Mouse (Mus musculus) retina, embryonic 14.5 days (tissue): ENCODE data around the gene Hpse2.

ENCODE experiments used
- DNase-seq: peaks from one replicate; pipeline ENCODE4 v3.0.0-alpha.2; 2015; ENCODE audit warnings: low spot score

The Hpse2 gene

GRCm38 (mm10) chr19:43156085-43156484, 232.1 kb downstream of the Hpse2 start:
- DNase-seq: peak; percentile 2

GRCm38 (mm10) chr19:43155582-43155981, 232.6 kb downstream of the Hpse2 start:
- DNase-seq: no peak

- DNase-seq: no peak
These were observed 240.3 kb downstream of the Hpse2 start for GRCm38 (mm10) chr19:43147901-43148300.

- DNase-seq: no peak
These were observed 241.3 kb downstream of the Hpse2 start for GRCm38 (mm10) chr19:43146820-43147219.

- no peak for DNase-seq
These were observed 246.5 kb downstream of the Hpse2 start for GRCm38 (mm10) chr19:43141646-43142045.

DNA sequence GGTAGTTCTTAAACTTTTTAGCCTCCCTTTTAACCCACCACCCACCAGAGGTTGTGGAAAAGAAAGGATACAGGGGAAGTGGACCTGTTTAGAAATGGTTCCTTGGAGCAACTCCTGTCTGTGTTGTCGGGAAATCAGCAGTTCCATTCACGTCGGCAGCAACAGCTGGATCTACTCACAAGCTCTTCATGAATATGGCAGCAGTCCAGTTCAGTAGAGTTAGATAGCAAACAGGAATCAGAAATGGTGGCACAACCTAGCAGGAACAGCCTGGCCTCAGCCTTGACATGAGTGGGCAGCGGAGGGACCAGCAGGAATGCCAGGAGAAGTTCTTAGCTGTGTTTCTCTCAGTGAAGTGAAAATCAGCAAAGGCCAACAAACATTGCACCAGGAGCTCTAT, 278.4 kb downstream of the Hpse2 start:
- DNase-seq: no peak

- no peak for DNase-seq
These were observed 291.2 kb downstream of the Hpse2 start for GRCm38 (mm10) chr19:43096915-43097314.

DNA sequence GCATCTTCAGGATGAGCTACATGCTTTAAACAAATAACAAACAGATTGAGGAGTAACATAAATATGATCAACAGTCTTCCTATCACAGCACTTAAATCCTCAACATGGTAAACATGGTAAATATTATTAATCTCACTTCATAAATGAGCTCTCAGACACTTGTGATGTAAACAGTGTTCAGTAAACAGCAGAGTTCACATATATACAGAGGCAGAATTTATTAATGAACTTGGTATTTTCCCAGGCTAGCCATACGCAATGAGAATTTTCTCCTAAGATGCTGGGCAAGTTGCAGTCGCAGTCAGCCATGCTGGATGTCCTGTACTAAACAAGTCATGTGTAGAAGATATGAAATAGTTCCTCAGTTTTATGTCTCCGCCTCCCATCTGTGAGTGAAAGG, 300.9 kb downstream of the Hpse2 start:
- no peak for DNase-seq

DNA sequence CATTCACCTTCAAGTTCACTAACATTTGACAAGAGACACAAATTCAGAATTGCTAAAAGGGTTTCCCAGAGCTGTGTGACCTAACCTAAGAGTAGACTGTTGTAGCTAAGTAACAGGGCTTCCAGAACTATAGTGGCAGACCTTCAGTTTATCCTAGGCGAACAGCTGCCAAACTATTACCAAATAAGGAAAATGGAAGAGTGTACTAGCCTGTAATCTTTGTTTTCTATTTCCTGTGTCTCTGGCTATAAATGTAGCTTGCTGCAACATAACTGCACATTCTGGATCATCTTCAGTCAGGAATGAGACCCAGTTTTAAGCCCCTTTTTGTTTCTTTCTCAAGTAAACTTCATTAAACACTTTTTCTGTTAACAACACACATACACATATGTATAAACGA, 324.0 kb downstream of the Hpse2 start:
- DNase-seq: no peak

DNA sequence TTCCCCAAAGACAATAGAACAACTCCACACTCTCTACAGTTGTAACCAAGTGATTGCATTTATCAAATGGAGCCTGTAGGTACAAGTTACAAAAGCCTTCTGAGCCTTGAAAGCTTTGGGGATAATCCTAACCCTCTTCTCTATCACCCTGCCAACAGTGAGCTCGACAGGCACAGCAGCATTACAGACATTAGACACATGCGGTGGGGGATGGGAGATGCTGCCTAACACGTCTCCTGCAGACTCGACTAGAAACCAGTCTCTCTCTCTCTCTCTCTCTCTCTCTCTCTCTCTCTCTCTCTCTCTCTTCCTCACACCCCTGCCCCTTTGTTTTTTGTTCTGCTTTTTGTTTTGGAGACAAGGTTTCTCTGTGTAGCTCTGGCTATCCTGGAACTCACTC, 343.6 kb downstream of the Hpse2 start:
- peak; percentile 13 for DNase-seq

- no peak for DNase-seq
These were observed 345.4 kb downstream of the Hpse2 start for GRCm38 (mm10) chr19:43042721-43043120.

DNA sequence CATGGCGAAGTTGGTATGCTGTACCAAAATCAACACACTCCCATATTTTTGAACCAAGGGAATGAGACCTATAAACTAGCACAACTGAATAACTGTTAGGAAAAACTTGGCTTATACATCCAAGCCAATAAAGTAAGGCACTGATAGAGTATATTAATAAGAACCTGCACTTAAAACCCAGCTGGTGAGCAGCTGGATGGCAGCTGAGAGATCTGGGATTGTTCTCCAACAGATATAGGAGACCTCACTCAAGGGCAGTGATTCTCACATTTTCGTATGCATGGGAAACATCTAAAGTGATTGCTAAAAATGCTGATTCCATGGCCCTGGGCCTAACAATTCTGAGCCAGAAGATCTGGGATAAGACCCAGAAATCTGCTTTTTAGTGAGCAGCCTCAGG, 345.9 kb downstream of the Hpse2 start:
- DNase-seq: no peak

- no peak for DNase-seq
These were observed 351.8 kb downstream of the Hpse2 start for GRCm38 (mm10) chr19:43036381-43036780.

DNA sequence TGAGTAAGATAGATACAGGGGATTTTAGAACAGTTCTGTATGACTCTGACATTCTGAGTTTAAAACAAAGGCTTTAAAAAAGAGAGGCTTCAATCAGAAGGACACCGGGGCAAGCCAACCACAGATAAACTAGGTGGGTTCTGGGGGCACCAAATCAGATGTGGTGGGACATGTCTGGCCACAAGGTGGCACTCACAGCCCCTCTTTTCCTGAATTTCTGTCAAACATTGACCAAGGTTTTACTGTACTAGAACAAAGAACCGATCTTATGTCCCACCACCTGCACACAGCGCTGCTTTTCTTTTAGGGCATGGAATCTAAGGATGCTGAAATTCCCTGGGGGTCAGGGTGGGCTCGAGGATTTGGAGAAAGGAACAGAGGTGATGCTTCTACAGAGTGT, 360.9 kb downstream of the Hpse2 start:
- DNase-seq: peak; percentile 71

GRCm38 (mm10) chr19:43022611-43023173, 365.5 kb downstream of the Hpse2 start:
- no peak for DNase-seq

GRCm38 (mm10) chr19:43018792-43019191, 369.4 kb downstream of the Hpse2 start:
- no peak for DNase-seq

DNA sequence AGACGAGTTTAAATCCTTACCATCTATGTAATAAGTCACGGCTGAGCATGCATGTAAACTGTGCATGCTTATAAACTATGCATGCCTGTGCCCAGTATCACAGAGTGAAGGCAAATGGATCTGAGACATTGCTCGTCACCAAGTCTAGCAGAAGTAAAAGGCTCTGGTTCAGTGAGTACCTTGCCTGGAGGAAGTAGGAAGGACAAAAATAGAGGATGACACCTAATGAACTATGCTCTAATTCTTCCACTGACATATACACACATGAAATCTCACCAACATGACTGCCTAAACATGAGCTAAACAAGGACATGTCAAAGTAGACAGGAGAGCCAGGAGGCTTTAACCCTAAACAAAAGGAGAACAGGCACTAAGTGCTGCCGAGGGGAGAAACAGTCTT, 391.7 kb downstream of the Hpse2 start:
- DNase-seq: peak; percentile 7

DNA sequence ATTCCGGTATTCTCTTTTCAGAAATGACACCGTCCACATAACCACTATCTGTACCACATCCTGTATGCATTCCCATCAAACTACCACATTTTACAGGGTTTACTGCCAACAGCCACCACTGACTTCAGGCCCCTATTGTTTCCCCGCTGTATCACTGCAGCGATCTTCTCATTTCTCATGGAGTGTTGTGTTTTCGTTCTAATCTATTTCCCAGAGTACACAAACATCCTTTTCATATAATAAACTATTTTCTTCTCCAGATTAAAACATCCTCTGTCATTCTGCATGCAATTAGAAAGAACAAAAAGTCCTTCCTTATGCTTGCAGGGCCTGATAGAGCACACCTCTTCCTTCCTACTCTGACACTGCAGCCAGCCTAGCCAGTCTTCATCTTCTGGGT, 399.3 kb downstream of the Hpse2 start:
- no peak for DNase-seq

- DNase-seq: no peak
These were observed 401.8 kb downstream of the Hpse2 start for GRCm38 (mm10) chr19:42986315-42986701.

- DNase-seq: no peak
These were observed 402.5 kb downstream of the Hpse2 start for GRCm38 (mm10) chr19:42985372-42986314.

DNA sequence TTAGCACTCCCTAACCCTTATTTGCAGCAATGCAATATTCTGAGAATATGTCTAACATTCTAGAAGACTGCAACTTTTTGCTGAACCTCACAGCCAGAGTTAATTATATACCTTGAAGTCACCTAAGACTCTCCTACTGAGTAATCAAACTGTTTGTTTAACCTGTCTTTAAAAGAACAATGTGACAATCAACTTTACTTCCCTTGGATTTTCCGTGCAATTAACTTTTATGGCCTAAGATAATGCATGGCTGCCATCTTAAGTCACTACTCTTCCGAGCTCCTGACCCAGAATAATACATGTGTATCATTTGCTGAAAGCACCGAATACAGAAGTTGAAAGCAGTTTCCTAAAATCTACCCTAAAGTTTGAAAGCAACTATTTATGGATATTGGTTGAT, 407.6 kb downstream of the Hpse2 start:
- no peak for DNase-seq

- peak; percentile 3 for DNase-seq
These were observed 410.2 kb downstream of the Hpse2 start for GRCm38 (mm10) chr19:42977938-42978337.

GRCm38 (mm10) chr19:42973740-42974139, 414.4 kb downstream of the Hpse2 start:
- DNase-seq: no peak

GRCm38 (mm10) chr19:42965171-42965570, 423.0 kb downstream of the Hpse2 start:
- no peak for DNase-seq
